Mouse (Mus musculus): ENCODE measurements around the gene Adcy10. TPM values are rescaled to one million over a fixed set of nuclear protein-coding genes. Genes with fewer than 3 reads are reported as not detected.

The Adcy10 gene
- total RNA-seq, 2 experiments from 2014 or later, result 0.08 TPM; not detected in 1

Other genes starting within 250 kb of the Adcy10 start
- gene Tiprl, start 248.2 kb upstream of the Adcy10 start, total RNA-seq (2015), result 41.4 and 43.0 TPM in 2 replicates
- gene Tiprl, start 248.2 kb upstream of the Adcy10 start, total RNA-seq (2017), result 56.5 and 72.8 TPM in 2 replicates
- gene Gpr161, start 189.4 kb upstream of the Adcy10 start, total RNA-seq (2015), result 0.34 and 0.44 TPM in 2 replicates
- gene Gpr161, start 189.4 kb upstream of the Adcy10 start, total RNA-seq (2017), result 0.29 and 0.51 TPM in 2 replicates
- 8.5 and 12.9 TPM in 2 replicates for gene Dcaf6, start 24.7 kb upstream of the Adcy10 start, total RNA-seq (2015)
- gene Dcaf6, start 24.7 kb upstream of the Adcy10 start, total RNA-seq (2017), result 8.9 and 11.1 TPM in 2 replicates
- 120 and 125 TPM in 2 replicates for gene Mpc2, start 24.5 kb upstream of the Adcy10 start, total RNA-seq (2015)
- 78.8 and 95.0 TPM in 2 replicates for gene Mpc2, start 24.5 kb upstream of the Adcy10 start, total RNA-seq (2017)
- 2.3 and 4.1 TPM in 2 replicates for gene Mpzl1, start 149.4 kb downstream of the Adcy10 start, total RNA-seq (2015)
- 0.33 and 0.84 TPM in 2 replicates for gene Mpzl1, start 149.4 kb downstream of the Adcy10 start, total RNA-seq (2017)
- 48.8 and 48.9 TPM in 2 replicates for gene Rcsd1, start 224.6 kb downstream of the Adcy10 start, total RNA-seq (2015)
- gene Rcsd1, start 224.6 kb downstream of the Adcy10 start, total RNA-seq (2017), result 110 and 111 TPM in 2 replicates